Mouse (Mus musculus): ENCODE results near the gene Dcp1a.

Dcp1a gene

DNA sequence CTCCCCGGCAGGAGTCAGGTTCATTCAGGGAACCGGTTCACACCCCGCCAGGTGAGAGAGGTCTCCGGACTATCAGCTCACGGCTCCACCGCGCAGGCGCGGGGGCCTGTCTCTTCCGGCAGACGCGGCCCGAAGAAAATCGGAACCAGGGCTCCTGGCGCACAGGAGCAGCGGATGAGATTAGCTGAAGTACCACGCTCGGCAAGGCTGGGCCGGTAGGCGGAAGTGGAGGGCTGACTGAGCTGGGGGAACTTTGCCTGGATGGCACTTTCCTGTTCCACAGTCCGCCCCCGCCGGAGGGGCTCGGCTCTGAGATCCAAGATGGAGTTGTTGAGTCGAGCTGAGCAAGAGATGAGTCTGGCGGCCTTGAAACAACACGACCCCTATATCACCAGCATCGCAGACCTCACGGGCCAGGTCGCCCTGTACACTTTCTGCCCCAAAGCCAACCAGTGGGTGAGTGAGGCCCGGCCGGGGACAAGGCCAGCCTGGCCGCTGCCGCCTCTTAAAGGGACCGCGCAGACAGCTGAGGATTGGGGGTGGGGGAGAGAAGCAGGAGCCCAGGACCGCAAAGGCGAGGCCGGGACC lies at the start of gene Dcp1a:
TSS of gene Dcp1a (plus strand) at position 175 of the 588 bp plus-strand sequence.
- DNase-seq (ENCODE audit: low read depth): peak; percentile 98

DNA sequence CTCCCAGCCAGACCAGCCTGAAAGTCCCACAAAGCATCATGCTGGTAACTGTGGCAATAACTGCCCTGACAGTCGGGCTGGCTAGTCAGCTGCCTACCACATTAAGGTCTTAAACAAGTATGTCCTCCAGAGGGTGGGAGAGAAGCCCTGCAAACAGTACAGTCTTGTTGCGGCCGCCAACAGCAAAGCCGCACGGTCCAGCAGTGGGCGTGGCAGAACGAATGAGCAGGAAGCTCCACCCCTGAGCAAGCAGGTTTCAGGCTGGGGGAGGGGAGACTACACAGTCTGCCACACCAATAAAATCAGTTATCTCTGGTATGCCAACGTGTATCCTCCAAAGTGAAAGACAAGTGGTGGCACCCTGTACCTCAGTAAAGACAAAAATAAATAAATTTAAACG lies 49.7 kb upstream of the Dcp1a start:
- DNase-seq (ENCODE audit: low read depth): no peak

DNA sequence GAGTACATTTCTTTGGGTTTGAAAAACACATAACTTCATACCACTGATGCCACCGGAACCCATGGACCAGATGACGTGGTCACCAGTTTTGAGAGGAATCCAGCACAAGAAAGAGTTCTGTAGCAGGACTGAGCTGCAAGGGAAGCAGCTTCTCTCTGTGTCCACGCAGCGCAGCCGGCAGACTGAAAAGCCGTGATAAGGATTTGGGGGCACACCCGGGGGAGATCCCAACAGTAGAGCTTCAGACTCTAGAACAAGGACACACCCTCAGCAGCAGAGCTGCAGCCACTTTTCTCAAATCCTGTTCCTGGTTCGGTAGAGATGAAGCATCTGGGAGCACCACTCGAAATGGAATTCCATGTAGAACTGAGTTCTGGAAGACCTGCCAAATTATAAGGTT lies 49.3 kb upstream of the Dcp1a start:
- DNase-seq (ENCODE audit: low read depth): no peak

DNA sequence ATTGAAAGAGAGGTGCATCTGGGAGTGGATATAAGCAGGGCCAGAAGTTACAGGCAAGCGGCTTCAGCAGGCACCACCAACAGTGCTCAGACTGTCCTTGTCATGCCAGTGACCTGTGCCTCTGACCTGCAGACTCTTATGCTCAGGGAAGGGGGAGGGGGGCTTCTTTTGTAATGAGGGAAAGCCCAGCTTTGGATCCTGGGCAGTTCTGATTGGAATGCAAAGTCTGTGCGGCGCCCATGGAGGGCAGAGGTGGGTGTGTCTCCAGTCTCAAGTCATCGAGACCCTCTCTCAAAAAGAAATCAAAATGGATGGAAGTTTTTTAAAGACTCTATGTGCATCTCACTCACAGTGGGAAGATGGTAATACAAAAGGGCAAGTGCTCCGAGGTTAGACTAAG lies 48.9 kb upstream of the Dcp1a start:
- no peak for DNase-seq (ENCODE audit: low read depth)

DNA sequence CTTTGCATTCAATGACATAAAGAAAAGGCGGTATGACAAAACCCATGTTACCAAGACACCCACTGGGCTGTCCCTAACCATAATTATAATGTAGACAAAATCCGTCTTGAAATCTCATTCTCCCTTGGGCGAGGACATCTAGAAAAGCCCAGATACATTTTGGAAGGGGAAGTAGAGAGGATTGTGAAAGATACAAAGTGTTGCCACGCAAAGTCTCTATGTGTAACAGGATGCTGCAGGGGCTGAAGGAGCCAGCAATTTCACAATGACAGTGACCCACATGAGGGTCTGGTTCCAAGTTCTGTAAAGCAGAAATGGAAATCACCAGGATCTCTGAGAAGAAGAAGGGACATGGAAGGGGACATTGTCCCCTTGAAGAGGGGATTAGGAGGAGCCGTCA lies 44.0 kb upstream of the Dcp1a start:
- DNase-seq (ENCODE audit: low read depth): no peak

DNA sequence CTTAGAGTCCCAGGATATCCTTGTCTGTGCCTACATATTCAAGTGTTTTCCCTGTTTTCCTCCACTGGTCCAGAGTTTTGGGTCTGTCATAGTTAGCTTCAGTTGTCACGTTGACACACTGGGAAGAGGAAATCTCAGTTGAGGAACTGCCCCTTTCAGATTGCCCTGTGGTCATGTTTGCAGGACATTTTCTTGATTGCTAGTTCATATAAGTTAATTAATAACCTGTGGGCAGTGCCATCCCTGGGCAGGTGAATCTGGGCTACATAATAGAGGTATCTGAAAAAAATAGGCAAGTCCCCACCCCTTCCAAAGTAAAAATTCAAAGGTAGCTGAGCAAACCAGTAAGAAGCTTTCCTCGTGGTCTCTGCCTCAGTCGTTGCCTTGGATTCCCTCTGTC lies 39.4 kb upstream of the Dcp1a start:
- no peak for DNase-seq (ENCODE audit: low read depth)

DNA sequence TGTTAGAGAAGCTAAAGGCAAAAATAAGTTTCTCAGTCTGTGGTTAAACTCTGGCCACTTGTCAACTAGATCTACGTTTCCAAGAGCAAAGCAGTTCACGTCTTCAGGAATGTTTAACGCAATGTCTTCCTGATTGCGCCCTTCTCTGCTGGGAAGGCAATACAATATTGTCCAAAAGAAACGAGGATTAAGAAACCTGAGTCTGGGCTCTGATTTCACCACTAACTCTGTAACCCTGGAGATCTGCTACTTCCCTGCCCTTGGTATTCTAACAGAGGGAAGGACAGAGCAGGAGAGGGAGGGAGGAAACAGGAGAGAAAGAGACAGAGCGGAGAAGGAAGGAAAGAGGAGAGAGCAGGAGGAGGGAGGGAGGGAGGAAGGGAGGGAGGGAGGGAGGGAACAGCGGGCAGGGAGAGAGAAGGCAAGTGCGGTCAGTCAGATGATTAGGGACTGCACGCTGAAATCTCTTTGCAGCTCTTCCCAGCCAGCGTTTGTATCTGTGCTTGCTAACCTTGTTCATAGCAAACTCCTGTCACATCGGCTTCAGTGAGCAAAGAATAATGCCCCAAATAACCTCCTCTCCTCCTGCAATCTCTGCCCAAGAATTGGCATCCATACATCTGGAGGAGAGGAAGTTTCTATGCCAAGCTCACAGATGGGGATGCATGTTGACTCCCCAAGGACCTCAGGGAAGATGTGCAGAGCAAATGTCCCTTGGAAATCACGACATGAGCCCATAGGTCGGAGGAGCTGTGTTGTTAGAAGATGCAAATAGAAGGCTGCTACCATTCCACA lies 23.3 kb upstream of the Dcp1a start:
- DNase-seq (ENCODE audit: low read depth): no peak

DNA sequence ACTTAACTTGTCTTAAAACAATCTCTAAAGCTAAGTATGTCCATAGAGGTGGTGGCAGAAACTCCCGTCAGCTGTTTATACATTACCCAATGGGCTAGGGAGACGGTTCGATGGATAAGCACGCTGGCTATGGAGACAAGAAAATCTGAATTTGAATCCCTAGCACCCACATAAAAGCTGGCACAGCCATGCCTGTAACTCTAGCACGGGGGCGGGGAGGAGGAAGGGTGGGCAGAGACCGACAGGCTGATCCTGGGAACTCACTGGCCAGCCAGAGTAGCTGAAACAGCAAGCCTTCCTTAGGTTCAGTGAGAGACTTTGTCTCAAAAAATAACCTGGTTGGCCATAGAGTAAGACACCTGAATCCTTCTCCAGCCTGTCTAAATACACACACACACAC lies 21.9 kb upstream of the Dcp1a start:
- no peak for DNase-seq (ENCODE audit: low read depth)

DNA sequence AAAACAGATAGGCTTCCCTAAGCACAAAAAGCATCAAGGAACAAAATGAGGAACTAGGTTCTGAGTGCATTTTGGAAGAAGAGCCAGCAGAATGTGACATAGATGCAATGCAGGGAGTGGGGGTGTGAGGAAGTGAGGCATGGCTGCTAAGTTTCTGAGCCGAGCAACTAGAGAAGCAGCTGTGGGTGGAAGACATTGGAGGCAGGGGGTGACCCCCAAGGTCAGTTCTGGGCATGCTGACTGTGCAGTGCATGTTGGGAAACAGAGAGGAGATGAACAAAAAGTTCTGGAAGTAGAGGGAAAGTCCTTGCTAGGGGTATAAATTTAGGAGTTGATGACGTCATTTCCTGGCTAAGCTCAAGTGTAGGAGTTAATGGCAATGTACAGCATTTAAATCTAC lies 21.4 kb upstream of the Dcp1a start:
- DNase-seq (ENCODE audit: low read depth): no peak

DNA sequence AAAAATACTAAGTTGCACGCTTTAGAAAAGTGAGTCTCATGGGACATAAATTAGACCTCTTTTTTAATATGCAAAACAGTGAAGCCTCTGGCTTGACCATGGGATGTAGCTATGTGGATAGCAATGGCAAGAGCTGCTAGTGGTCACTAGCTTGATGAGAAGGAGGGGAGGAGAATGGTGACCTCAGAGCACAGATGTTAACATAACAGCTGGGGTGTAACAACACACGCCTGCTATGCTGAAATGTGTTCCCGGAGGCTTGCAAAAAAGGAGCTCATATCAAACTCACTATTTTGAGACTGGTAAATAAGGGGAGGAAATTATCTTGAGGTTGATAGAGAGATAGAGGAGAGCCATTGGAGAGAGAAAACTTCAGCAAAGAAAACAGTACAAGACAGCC lies 20.5 kb upstream of the Dcp1a start:
- DNase-seq (ENCODE audit: low read depth): no peak

DNA sequence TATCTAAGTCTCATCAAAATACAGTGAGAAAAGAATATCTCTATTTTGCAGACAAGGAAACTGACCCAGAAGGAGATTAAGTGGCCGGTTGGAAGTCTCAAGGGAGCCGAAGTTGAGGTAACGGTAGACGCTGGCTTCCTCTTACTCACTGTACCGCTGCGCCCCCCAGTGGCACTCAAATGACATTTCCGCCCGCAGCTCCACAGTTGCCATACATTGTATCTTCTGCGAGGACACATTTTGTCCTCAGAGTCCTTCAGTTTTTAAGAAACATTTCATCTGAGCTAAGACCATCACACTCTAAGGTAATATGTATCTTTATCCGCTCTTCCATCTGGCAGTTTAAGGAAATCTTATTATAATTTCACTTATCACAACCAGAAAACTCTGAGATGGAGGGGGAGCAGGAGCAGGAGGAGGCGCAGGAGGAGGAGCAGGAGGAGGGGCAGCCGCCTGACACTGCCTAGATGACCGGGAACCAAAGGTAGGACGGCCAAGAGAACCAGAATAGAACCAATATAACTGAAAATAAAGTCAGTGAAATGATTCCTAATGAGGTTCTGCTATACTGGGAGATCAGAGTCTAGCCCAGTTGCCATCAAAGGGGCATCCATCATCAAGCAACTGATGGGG lies 19.3 kb upstream of the Dcp1a start:
- peak; percentile 87 for DNase-seq (ENCODE audit: low read depth)

DNA sequence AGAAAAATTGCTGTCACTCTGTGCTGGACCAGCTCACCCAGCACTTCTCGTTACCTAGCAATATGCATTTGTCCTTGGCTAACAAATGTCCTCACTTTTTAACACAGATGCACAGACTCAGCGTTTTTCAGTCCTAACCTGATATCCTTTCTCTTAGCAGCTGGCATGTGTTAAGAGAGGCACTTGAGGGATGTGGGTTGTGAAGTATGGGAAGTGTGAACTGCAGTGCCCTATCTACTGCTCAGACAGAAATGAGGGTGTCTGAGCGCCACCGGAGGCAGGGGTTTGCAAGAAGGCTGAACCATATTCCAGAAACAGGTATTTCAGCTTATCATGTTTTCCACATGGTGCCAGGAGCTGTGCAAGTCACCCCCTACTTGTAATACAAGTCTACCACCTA lies 16.0 kb upstream of the Dcp1a start:
- no peak for DNase-seq (ENCODE audit: low read depth)

DNA sequence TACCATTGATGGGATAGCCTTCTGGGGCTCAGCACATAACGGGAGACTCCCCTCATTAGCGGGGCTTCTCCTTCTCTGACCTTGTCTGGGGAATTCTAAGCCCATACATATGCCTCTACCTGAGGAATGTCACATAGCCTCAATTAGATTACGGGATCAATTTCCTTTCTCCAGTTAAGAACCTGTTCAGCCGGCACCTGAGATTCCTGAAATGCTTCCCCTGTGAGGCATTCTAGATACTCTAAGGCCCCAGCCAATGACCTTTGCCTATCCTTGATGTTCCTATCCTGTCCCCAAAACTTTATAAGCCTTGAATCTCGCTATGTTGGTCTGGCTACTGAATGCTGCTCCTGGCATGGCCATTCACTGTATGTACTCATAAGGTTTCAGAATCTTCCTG lies 5.7 kb upstream of the Dcp1a start:
- no peak for DNase-seq (ENCODE audit: low read depth)

DNA sequence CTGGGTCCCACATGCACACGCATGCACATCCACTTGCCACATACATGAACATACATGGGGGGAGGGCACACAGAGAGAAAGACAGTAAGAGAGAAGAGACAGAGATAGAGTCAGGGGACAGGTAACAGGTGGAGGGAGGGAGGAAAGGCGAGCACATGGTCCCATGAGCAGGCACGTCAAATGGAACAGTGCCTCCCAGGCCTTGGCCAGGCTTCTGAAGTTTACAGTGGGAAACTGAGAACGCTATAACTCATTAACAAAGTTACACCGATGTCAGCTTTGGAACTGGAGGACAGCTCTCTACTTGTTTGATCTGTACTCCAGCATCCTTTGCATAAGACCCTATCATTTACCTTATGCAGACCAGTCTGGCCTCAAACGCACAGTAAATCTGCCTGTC lies 4.9 kb upstream of the Dcp1a start:
- no peak for DNase-seq (ENCODE audit: low read depth)

DNA sequence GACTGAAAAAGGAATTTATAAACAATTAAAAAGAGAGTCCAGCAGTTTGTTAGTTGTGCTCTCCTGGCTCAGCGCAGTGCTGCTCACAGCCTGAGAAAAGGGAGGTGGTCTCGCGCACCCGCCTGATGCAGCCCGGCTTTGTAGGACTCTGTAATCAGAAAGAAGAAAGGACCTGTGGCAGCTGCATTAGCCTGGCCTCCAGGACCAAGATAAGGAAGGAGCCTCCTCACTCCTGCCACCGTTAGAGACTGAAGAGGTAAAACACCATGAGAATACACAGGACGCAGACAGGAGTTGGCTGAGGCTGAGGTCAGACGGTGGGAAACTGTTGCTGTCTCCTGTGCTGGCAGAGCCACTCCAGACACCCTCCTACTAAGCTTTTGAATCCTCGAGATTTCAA lies 12.0 kb downstream of the Dcp1a start, which contains the start of gene Cacna1d:
TSS of gene Cacna1d (minus strand) at position 114 of the 400 bp plus-strand sequence.
- no peak for DNase-seq (ENCODE audit: low read depth)

DNA sequence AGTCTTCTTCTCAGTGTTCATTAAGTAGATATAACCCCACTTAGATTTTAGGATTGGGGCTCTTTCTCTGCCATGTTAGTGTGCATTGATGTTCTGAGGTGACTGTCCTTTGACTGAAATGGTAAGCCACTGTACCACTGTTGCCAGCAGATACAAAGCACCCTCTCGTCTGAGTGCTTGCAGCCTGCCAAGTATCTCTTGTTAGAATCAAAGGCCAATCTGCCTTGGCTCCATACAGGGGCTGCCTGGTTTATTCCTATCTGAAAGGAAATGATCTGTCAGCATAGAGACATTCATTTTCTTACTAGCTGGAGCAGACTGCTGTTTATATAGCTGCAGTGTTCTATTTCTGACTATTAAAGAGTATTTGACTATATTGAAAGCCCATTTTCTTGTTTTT lies 13.9 kb downstream of the Dcp1a start:
- DNase-seq (ENCODE audit: low read depth): no peak

DNA sequence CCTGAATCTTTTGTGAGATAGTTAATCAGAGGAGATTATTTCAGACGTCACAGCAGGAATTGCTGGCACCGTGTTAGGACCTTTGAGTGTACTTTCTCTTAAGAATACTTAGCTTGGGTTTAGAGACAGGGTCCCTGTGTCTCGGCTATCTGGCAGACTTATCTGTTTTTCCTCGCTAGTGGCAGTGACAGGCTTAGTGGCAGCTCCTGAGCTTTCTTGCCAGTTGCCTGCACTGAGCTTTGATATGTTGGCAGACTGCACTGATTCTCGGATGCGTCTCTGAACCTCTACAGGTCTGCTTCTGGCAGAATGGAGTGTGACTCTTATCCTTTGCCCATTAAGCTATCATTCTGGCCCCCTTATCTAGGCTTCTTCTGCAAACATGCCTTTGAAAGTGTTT lies 15.7 kb downstream of the Dcp1a start:
- no peak for DNase-seq (ENCODE audit: low read depth)

DNA sequence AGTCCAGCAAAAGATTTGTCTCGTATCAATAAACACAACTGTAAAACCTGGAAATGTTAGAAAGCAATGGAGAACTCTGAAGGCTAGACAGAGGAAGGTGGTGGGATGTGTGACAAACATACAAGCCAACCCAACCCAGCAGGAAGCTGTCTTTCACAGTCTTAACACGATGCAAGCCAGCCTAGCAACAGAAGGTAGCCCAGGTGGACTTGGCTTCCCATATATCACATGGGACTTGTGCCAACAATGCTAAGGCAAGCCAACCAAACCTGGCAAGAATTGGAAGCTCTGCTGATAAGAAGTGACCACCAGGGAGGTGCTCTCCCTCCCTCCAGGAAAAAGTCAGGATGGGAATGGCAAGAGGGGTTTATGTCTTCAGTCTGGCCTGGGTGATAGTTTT lies 18.9 kb downstream of the Dcp1a start:
- DNase-seq (ENCODE audit: low read depth): no peak

DNA sequence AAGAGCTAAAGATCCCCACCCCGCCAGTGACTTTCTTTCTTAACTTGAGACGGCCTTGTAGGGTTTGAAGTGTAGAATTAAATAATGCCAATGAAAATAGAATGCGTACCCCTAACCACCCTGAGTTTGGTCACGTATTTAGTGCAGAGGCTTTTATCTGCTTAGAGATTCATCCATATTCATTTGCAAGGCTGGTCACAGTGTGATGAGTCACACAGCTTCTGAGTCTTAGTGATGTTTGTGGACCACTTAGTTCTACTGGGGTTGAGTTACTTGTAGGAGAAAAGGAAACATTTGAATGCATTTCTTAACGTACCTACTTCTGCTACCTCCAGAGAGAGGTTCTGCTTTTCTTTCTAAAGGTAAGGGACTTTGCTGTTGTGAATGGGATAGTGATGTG lies 25.7 kb downstream of the Dcp1a start:
- no peak for DNase-seq (ENCODE audit: low read depth)

DNA sequence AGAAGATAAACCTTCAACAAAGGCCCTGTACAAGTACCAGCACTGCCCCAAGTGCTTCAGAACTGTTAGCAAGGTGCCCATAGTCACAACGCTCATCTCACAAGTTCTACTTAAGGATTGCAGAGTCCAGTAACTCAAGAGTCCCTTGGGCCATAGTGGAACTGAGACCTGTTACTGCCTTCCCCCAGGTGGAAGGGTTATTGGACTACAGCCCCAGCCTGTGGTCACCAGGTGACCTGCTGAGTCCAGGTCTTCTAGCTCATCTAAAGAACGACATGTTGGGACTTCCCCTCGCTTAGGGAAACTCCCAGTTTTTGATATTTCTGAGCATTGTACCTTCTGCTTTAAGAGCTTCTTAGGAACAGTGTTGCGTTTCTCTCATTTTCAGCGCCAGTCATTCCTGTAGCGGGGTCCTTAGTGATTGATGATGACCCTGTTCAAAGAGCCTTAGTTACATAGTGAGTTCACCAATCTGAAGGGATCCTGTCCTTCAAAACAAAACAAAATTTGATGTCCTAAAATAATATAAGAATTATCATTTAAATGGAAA lies 31.0 kb downstream of the Dcp1a start:
- DNase-seq (ENCODE audit: low read depth): no peak

DNA sequence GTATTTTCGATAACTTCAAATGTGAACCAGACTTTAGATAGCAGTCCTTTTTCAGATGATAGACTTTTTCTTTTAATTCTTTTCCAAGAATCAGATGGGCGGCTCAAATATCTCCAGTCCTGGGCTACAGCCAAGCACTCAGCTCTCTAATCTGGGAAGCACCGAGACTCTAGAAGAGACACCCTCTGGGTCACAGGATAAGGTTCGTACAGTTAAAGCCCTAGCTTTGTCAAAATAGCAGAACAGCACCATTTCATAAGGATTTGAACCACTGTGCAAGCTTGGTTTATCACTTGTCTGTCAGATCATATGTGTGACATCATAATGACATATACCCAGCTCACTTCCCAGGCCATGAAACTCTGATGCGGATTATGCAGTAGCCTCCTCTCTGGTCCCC lies 33.6 kb downstream of the Dcp1a start:
- no peak for DNase-seq (ENCODE audit: low read depth)

DNA sequence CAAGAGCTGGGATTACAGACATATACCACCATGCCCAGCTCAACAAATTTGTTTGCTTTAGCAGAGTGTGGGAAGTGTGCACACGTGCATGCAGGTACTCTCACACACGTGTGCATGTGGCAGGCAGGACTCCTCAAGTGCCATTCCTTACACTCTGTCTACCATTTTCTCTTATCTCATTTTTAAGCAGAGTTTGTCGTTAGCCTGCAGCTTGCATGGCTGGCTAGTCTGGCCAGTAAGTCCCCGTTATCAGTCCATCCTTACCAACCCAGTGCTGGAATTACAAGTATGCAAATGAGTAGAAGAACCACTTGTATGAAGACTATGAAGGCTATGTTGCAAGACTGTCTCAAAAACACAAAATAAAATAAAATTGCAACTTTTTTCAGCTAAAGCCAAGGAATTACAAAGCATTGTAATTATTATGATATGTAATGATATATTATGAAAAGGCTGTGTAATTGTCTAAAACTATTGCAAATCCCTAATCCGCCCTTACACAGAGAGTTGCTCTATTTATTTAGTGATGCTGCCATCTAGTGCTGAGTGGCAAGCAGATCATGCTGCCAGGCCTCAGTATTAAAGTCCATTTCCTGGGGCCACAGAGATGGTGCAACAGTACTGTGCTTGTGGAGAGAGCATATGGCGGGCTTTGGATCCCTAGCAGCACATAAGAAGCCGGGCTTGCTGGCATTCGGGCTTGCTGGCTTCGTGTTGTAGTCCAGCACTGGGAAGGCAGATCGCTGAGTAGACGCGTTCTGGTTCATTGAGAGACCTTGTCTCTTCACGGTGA lies 36.8 kb downstream of the Dcp1a start:
- peak; percentile 14 for DNase-seq (ENCODE audit: low read depth)
